Mouse (Mus musculus) heart, postnatal 0 days (tissue): Measurements from ENCODE around the gene Olfr547.

Experiments
- CTCF ChIP-seq: IDR thresholded peaks from 2 replicates; pipeline ENCODE4 v1.5.1; 2016; ENCODE audit warnings: antibody characterized with exemption, control low read depth, low read depth
- EP300 ChIP-seq: IDR thresholded peaks from 2 replicates; pipeline ENCODE4 v1.6.1; 2016; ENCODE audit warnings: antibody characterized with exemption, low read depth

- no peak for TF ChIP-seq CTCF
- no peak for TF ChIP-seq EP300
Measured at GRCm38 (mm10) chr7:102516261-102517050, 18.1 kb upstream of the Olfr547 start.
